Mouse (Mus musculus) kidney, postnatal 4 days (tissue): ENCODE results near the gene Gtf2ird2.
A peak's percentile ranks its signal among the peaks of the same experiment; 100 is the strongest.

Experiments used
- DNase-seq, 2 experiments: peaks; one replicate each; pipeline ENCODE4 v3.0.0; 2021; ENCODE audit warnings: mixed read lengths in 2 of 2

Gene Gtf2ird2

DNA sequence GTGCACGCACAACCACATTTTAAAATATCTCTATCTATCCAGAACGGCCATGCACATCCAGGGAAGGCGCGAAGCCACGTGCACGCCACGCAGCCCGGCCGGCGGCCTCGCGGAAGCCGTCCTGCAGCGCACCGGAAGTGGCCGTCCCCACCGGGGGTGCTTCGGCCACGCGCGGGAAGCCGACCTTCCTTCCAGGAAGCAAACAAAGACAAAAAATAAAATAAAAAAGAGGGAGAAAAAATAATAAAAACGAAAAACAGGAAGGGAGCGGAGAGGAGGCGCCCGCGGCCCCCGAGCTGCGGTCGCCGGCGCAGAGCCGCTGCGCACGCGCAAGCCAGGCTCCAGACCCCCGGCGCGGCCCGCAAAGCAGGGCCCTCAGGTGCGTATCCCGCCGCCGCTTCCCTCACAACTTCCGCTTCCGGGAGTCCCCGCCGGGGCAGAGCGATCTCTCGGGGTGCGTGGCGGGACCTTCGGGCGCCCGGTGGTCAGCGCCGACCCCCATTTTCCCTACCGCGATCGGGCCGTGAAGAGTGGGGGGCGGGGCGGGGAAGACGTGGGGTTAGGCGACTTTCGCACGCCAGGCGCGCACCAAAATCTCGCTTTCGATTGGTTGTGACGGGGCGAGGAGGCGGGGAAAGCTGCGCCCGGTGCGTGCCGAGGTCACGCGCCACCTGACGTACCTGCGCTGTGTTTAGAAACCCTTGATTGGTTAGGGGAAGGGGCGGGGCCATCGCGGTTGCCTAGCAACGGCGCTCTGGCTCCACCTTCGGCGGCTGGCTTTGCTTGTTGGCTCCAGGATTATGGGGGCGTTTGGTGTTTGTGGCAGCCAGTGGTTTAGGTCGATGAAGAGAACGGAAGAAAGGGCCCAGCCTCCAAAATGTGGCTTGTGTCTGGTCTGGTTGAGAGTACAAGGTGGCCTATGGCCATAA, at the start of gene Gtf2ird2:
Gtf2ird2 (plus strand) TSS at position 140 of the 929 bp plus-strand sequence.
- DNase-seq = peak; percentile 99

DNA sequence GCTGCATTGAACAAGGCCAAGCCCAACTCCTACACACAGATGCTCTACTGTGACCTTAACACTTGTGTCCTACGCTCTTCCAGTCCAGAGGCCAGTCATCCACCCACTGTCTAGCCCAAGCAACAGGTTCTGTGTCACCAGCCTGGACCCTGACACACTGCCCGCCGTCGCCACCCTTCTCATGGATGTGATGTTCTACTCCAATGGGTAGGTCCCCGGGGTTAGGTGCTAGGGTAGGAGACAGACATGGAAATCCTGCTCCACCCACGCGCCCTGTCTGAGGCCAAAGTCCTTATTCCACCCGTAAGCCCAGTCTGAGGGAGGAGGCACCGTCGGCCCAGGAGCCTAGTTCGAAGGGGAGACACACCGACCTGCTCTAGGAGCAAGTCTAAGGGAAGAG, 47.8 kb upstream of the Gtf2ird2 start:
- no peak for DNase-seq

DNA sequence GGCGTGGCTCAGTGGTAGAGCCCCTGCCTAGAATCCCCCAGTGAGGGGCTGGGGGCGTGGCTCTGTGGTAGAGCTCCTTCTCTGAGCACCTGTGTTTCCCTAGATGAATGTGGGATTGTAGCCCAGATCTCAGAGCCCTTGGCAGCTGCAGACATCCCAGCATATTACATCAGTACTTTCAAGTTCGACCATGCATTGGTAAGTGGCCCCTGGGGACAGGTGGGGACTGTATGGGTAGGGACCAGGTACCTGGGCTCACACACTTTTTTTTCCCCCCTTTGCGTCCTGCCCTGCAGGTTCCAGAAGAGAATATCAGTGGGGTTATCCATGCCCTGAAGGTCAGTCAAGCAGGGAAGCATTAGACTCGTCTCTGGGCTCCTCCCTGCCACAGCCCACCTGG, 45.9 kb upstream of the Gtf2ird2 start:
- DNase-seq = no peak

DNA sequence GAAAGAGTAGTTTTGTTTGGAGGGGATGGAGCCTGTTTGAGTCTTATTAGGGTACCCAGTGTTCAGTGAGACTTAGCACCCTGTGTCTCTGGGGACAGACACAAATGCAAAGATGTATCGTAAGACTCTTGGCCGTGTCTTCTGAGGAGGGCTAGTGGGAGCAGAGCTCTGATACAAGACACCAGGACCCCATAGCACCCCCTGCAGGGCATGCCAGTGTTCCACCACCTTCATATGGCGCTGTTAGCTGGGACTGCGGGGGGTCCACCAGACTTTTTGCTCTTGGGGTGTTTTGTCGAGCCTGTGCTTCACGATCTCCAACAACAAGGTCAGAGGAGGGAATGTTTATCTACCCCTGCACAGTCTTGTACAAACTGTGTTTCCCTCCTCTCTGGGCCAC, 44.4 kb upstream of the Gtf2ird2 start:
- DNase-seq = peak in 1 of 2 experiments; percentile 21

DNA sequence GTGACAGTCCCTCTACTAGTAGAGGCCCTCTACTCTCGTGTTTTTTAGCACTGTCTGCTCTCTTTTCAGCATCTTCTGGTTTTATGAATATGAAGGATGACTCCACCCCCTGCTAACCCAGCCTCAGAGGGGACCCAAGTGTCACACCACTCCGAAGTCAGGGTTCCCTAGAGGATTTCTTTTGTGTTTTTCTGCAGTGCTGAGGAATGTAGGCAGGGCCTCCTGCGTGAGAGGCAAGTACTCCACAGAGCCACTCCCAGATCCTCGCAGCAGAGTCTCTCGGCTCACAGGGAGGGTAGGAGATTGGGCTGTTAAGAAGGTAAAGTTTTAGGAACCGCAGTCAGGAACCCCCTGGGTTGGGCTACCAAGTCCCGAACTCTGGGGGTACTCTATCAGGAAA, 42.6 kb upstream of the Gtf2ird2 start:
- DNase-seq = no peak

DNA sequence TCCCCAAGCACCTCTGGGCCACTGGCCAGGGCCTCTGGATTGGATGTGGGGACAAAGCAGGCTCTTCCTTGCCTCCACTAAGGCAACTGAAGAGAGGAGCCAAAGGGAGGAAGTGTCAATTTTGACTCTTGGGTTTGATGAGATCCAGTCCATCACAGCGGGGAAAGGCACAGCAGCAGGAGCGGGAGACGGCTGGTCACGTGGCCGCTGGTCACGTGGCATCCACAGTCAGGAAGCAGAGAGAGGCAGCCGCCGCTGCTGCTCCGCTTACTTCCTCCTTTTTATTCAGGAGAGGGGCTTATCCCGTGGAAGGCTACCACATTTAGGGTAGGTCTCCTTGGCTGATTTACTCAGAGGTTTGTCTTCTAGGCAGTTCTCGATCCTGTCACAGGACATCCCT, 41.4 kb upstream of the Gtf2ird2 start:
- no peak for DNase-seq

DNA sequence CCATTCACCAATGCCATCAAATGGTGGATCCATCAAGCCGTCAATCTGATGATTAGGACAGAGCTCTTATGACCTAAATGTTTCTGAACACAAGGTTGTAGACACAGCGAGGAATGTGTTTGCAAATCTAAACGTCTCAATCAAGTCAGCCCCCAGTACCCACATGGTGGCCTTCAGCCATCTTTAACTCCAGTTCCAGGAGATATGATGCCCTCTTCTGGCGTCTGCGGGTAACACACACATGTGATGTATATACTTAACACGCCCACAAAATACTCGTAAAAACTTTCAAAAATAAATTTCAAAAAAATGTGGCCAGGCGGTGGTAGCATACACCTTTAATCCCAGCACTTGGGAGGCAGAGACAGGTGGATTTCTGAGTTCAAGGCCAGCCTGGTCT, 38.8 kb upstream of the Gtf2ird2 start:
- no peak for DNase-seq

DNA sequence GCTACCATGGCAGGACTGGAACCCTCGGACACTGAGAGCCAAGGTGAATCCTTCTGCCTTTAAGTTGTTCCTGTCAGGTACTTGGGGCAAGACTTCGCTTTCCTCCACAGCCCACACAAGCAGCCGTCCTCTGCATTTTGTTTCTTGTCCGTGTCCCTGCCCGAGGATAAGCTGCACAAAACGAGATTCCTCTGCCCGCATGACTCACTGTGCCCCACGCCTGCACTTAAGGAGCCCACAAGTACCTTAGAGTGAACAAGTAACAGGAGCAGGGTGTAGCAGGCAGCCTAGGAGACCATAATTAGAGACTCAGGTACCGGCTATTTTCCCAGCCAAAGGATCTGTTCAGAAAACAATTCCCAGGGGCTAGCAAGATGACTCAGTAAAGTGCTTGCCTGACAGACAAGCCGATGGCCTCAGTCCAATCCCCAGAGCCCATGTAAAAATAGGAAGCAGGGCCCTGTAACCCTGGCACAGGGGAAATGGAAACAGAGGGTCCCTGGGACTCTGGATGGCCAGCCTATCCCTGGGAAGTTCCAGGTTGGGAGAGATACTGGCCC, 36.5 kb upstream of the Gtf2ird2 start:
- DNase-seq = no peak

DNA sequence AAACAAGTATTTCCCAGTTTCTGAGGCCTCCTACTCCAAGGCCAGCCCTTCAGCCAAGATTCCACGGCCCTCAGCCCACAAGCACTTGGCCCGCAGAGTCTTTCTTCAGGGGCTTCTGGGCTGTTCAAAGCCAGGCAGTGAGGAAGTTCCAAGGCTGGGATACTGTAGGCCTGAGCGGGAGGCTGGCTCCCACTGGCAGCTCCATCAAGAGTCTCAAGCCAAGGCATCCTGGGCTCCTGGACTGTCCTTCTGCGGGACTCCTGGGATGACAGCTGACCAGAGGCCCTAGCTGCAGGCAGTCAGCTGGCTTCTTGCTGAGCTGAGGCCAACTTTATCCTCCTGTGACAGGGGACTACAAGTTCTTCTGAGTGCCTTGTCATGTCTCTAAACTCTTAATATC, 35.7 kb upstream of the Gtf2ird2 start:
- no peak for DNase-seq

DNA sequence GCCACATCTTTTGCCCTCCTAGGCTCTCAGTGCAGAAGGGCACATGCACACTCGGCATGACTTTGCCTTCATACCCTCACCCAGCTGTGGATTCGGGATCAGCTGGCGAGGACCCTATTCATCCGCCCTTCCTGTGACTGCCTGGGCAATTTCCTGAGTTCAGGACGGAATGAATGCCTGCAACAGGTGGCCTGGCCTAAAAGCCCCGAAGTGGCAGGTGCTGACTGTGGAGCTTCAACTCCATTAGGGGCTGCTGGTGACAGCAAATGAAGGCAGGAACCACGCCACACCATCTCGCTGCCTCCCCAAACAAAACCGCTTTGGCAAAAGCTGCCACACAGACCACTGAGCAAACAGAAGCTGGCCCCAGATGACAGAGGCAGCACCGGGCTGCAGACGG, 31.9 kb upstream of the Gtf2ird2 start:
- DNase-seq = no peak

DNA sequence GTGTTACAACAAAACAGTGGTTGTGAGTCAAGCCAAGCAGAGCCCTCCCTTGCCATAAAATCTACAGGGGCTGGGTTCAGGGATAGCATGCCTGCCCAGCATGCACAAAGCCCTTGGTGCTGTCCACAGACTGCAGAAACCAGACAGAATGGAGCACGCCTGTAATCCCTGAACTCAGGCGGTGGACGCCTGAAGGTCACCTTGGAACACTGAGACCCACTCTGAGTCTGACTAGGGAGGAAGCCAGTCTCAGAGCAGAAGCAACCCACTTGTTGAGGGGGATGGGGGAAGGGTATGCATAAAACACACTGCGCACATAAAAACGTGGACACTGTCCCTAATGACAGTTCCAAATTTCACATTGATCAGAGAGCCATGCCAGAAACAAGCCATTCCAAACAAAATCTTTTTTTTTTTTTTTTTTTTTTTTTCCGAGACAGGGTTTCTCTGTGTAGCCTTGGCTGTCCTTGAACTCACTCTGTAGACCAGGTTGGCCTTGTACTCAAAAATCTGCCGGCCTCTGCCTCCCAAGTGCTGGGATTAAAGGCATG, 27.8 kb upstream of the Gtf2ird2 start:
- no peak for DNase-seq

DNA sequence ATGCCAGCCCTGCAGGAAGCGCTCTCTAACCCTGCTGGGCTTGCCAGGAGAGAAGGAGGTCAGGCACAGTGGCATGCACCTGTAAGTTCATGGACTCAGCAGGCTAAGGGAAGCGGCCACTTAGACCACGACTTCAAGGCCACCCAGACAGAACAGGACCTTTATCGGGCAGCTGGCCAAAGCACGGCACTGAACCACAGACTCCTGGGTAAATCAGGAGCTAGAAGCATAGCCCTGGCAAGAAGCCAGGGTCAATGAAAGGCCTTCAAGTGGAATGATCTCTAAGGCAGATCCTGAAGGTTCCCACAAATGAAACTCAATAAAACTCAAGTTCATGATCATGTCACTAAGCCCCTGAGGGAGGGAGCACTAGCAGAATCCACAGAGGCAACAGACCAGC, 19.1 kb upstream of the Gtf2ird2 start:
- DNase-seq = peak; percentile 74 to 84

DNA sequence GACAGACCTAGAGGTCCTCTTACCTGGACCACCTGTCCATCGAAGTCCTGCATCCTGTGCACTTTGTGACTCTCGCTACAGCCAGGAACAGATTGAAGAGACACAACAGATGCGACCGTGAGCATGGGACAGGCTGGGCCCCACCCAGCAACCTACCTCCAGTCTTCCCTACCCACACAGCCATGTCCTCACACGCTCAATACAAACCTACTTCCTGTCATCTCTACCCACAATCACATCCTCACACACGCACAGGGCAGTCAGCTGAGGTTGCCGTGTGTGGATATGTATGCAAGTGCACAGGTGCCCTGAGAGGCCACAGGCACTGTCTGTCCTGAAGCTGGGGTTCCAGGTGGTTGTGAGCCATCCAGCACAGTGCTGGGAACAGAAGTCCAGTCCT, 17.2 kb upstream of the Gtf2ird2 start:
- DNase-seq = no peak

DNA sequence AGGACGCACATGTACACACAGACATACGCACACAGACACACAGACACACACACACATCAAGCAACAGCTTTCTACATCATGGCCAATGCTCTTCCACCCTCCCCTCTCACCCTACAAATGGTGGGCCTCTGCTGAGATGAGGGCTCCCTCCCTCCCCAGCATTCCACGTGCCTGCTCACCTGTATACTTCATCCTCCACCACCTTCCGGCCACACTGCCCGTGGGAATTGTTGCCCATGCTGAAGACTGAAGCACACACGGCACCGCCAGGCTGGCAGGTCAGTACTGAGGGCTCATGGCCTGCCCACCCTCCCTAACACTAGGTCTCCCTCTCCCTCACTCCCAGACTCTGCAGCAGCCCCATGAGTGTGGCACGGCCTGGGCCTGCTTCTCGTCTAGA, 15.8 kb upstream of the Gtf2ird2 start:
- DNase-seq = peak; percentile 53 to 68

DNA sequence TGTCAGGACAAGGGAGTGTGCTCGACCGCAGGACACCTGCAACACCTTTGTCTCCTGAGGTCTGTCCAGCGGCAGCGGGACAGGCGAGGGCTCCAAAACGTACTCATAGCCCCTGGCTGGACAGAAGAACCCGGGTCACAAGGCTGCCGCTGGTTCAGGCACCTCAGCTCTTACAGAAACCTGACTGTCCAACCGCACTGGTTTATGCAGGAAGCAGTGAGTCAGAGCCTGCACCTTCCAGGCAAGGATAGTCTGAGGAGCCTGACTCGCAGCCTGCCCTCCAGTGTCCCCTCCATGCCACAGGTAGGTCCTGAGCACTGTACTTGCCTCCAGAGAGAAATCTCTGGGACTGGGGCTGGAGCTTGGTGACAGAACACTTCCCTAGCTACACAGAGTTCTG, 14.6 kb upstream of the Gtf2ird2 start:
- DNase-seq = no peak

DNA sequence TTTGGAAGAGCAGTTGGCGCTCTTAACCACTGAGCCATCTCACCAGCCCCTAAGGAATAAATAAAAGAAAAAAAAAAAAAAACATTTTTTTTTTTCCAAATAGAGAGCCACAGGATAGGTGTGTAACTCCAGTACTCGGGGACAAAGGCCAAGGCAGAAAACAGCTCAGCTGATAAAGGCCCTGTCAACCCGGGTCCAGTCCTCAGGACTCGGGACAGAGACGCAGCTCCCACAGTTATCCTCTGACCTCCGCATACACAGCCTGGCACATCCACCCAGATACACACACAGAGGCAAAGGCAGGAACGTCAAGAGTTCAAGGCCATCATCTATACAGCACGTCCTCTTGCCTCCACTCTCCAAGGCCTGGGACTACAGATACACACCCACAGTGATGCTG, 13.7 kb upstream of the Gtf2ird2 start:
- no peak for DNase-seq

DNA sequence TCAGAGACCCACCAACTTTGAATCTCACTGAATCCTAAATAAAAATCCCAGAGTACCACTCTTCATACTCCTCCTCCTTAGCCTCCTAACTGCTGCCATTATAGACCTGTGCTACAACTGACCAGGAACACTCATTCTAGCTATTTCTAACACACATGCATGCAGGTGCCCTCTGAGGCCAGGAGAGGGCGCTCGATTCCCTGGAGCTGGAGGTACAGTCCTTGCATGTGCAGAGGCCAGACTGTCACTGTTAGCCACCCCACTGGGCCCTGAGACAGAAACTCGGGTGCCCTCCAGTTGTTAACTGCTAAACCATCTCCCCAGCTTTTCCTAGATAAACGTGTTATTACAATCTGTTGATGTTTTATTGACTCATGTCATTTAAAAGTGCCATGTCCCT, 10.6 kb upstream of the Gtf2ird2 start:
- peak; percentile 63 to 66 for DNase-seq

DNA sequence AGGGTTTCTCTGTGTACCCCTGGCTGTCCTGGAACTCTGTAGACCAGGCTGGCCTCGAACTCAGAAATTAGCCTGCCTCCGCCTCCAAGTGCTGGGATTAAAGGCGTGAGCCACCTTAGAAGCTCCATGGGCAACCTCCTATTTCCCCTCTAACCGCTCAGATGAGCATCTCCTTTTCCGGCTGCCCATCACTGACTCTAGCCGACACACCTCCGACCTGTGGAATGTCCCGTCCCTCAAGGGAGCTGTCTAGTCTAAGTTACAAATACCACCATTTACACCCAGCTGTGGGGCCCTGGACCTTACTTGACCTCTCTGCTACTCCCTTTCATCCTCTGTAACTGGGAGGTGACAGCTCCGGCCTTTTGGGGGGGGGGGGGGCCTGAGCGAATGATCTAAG, 8.1 kb upstream of the Gtf2ird2 start:
- peak; percentile 42 to 58 for DNase-seq

DNA sequence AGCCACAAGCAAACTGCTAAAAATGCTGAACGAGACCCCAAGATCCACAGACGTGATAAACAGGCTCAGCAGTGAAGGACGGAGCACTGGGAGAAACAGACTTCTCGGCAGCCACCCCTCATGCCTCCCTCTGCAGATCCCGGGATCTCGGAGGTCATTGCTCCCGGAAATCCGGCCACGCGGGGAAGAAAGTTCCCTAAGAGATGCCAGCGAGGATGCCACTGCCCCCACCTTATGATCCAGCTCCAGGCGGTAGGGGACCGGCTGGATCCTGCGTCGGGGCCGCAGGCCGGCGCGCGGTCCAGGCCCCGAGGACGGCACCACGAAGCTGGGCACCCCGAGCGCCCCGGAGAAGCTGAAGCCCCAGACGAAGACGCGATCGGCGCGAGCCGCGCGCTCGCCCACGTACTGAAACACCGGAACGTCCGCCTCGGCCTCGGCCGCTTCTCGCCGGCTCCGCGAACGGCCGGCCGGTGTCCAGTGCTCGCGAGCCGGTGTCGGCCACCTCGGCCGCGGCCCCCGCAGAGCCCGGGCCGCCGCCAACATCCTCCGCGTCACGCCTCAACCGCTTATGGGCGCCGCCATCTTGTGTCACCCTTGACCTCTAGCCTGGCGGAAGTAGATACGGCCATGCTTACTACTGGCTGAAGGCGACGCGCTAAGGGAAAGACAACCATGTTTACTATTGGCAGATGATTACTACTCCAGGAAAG, 7.5 kb upstream of the Gtf2ird2 start, which contains the start of gene Rcc1l:
Rcc1l (minus strand) TSS at position 606 of the 713 bp plus-strand sequence.
- DNase-seq = peak; percentile 89 to 93

DNA sequence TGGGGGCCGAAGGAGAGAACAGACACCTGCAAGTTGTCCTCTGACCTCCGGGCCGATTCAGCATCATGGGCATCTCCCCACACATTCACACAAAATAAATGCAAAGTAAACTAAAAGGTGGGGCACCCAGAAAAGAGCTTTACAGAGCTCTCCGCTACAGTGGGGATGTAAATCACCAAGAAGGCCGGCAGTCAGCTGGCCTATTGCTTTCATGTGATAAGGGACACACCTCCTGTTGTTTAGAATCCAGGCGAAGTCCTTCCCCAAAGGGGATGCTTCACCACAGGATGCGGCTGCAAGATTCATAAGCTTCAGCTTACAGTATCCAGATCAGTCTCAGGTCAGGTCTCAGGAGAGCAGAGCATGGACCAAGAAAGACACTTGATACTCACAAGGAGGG, 5.3 kb upstream of the Gtf2ird2 start:
- DNase-seq = no peak

DNA sequence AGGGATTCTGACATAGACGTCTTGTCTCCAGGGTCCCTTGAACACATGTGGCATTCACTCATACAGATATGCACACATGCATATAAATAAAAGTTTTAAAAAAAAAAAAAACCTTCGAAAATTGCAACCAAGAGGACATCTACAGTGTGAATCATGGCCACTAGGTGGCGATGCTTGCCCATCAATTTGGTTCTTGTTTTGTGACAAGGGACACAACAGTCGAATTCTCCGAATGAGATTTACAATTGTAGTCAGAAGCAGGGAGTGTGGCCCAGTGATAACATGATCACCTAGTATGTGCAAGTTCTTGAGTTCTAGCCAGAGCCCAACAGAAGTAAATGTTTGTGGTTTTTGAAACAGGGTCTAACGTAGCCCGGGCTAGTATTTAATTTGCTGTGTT, 3.9 kb upstream of the Gtf2ird2 start:
- peak; percentile 91 to 92 for DNase-seq

DNA sequence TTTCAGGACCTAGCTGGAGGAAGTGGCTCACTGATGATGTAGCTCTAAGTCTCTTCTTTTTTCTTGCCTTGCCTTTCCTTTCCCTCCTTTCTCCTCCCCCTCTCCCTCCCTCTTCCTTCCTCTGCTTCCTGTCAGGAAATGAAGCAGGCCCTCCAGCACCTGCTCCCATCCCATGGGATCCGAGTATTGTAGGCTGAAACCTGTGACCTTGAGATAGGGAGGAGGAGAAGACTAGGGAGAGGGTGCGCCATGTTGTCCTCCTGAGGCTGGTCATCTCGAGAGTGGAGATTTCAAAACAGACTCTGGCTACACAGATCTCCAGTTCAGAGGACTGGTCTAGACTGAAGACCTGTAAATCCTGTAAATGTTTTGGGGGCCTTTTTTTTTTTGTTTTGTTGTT, 1.6 kb upstream of the Gtf2ird2 start:
- peak in 1 of 2 experiments; percentile 19 for DNase-seq

DNA sequence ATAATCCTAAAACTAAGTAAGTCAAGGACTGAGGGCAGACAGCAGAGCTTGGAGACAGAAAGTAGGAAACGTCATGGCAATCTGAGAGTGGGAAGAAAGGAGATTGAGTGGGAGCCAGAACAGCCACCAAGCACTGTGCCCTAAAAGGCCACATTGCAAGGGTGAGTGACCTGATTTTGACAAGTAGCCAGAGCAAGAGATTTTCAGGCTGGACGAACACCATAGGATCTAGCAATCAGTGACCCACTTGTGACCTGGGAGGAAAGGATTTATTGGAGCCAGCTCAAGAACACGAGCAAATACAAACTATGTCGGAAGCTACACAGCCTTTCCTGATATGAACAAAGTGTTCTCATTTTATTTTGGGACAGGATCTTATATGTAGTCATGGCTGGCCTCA, 1.1 kb upstream of the Gtf2ird2 start:
- DNase-seq = peak; percentile 24 to 37
